Mouse (Mus musculus): ENCODE measurements around the gene Wnt5a.
A peak's percentile ranks its signal among the peaks of the same experiment; 100 is the strongest.

The Wnt5a gene

GRCm38 (mm10) chr14:28509441-28510340 is 5.1 kb downstream of the Wnt5a start:
- DNase-seq (ENCODE audit: low read depth, low spot score), result peak; percentile 61

DNA sequence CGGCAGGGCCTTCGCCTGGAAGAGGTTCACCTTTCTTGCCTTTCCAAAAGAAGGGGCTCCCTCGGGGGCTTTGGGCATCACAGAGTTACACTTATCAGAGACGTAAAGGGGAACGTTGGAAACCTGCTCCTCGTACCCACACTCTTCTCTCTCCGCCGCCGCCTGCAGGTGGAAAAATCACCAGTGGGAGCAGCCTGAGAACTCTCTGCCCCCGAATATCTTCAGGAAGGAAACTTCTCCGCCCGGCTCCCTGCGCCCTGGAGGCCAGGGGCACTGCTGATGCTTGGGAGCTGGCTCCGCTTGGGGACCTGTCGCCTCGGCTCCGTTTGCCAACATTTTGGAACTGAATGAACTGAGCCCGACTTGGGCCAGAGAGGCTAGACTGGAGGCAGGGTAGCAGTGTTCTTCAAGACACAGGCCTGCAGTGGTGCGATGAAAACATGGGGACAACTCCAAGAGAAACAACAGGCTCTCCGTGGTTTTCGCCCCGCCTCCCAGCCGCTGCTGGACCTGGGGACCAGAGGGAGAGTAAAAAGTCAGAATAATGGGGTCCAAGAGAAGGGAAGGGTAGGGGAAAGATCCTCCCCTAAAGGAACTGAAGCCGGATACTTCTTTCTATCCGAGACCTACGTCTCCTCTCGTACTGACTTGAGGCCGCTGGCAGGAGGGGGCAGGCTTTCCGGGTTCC is 5.9 kb downstream of the Wnt5a start:
- peak; percentile 34 for DNase-seq (ENCODE audit: low read depth, low spot score)

GRCm38 (mm10) chr14:28511029-28511651 is 6.6 kb downstream of the Wnt5a start:
- peak; percentile 47 for DNase-seq (ENCODE audit: low read depth, low spot score)

GRCm38 (mm10) chr14:28512805-28513590 is 8.4 kb downstream of the Wnt5a start:
- peak; percentile 44 for DNase-seq (ENCODE audit: low read depth, low spot score)

GRCm38 (mm10) chr14:28514171-28514570 is 9.6 kb downstream of the Wnt5a start:
- DNase-seq (ENCODE audit: low read depth, low spot score), result no peak

DNA sequence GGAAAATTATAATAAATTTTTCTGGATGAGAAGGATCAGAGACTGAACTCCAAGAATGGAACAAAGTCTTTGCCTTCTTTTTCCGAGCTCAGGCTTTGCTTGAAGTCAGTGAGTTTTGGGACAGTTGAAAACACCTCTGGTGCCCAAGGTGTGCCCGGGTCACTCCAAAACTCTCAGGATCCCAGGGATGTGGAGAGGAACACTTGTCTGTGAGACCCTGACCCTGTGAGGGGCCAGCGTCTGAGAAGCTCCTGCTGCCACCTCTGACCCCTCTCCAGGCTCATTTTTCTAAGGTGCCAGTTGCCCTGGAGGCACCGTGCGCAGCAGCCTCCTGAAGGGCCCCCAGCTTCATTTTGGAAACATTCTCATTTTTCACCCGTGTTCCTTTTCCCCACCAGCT is 10.8 kb downstream of the Wnt5a start:
- DNase-seq (ENCODE audit: low read depth, low spot score), result no peak

GRCm38 (mm10) chr14:28517631-28518560 is 13.3 kb downstream of the Wnt5a start:
- peak; percentile 30 for DNase-seq (ENCODE audit: low read depth, low spot score)

DNA sequence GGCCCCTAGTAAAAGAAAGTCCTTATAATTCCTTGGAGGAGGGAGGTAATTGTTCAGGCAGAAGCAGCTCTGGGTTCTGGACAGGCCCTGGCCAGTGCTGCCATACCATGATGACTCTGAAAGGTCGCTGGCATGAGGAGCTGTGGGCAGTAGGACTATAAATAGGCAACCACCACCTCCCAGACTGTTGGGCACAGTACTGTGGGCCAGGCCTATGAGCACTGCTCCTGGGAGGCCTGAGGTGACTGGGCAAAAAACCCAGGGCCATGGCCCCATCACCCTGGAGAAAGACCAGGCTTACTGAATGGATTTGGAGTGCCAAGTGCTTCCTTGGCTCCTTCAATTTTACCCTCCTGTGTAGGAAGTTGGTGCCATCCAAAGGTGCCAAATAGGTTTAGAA is 16.6 kb downstream of the Wnt5a start:
- DNase-seq (ENCODE audit: low read depth, low spot score), result no peak

- peak; percentile 45 for DNase-seq (ENCODE audit: low read depth, low spot score)
Measured at GRCm38 (mm10) chr14:28522611-28523010, 18.1 kb downstream of the Wnt5a start.

GRCm38 (mm10) chr14:28525566-28525965 is 21.0 kb downstream of the Wnt5a start:
- no peak for DNase-seq (ENCODE audit: low read depth, low spot score)

- DNase-seq (ENCODE audit: low read depth, low spot score), result peak; percentile 61
Measured at GRCm38 (mm10) chr14:28528151-28528685, 23.7 kb downstream of the Wnt5a start.

DNA sequence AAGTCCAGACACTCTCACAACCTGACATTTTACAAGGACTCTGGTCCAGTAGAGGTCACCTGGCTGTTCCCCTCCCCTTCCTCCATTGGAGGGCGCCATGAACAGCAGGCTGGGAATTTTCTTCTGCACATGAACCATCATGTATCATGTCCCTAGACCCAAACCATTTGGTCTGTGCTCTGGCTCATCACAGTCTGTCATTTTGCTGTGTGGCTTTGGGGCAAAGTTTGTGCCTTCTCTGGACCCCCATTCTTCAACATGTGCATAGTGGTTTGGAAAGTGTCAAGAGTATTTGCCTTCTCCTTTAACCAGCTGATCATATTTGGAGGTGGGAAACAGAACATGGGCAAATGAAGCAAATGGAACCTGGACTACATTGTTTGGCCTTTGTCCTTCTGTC is 27.0 kb downstream of the Wnt5a start:
- no peak for DNase-seq (ENCODE audit: low read depth, low spot score)

DNA sequence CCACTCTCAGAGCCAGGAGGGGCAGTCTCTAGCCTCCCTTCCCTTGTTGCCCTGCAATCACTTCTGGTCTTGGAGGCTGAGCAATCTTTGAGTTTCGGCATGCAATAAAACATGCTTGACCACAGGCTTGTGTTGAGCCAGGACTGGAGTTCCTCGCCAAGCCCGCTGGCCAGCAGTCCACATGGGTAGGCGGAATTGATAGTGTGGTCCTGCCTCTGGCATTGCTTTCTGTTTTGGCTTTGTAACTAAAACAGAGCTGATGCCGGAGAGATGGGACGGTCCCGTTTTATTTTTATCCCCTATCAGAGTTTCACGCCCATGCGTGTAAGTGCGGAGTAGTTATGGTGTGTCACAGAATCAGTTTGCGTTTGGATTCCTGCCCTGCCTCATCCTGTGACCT is 28.4 kb downstream of the Wnt5a start:
- DNase-seq (ENCODE audit: low read depth, low spot score), result no peak

DNA sequence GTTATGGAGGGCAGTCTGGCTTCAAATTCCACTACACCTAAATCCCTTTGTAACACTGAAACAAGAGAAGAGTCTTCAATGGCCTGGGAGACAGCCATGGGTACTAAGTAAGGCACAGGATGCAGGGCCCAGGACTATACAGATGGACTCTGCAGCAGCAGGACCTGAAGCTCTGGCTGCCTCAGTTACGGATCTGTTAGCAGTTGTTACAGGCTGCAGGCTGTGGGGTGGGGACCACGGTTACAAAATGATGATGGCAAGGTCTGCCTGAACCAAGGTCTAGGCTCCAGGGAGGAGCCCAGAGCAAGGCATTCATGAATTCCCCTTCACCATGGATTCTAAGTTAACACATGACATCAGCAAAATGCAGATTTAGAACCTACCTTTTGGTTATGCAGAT is 29.3 kb downstream of the Wnt5a start:
- DNase-seq (ENCODE audit: low read depth, low spot score), result no peak

GRCm38 (mm10) chr14:28535814-28536213 is 31.3 kb downstream of the Wnt5a start:
- no peak for DNase-seq (ENCODE audit: low read depth, low spot score)

GRCm38 (mm10) chr14:28539577-28539976 is 35.0 kb downstream of the Wnt5a start:
- no peak for DNase-seq (ENCODE audit: low read depth, low spot score)

- no peak for DNase-seq (ENCODE audit: low read depth, low spot score)
Measured at GRCm38 (mm10) chr14:28542117-28542741, 37.7 kb downstream of the Wnt5a start.

- DNase-seq (ENCODE audit: low read depth, low spot score), result no peak
Measured at GRCm38 (mm10) chr14:28561861-28562260, 57.3 kb downstream of the Wnt5a start.

Data from ES-CJ7 (cell line).